Mouse (Mus musculus) CD4-positive, CD25-positive, alpha-beta regulatory T cell, adult 9 weeks (primary cell): ENCODE data around the gene Ago3. TPM values are rescaled to one million over a fixed set of nuclear protein-coding genes. Genes with fewer than 3 reads are reported as not detected.

Experiments
- polyA plus RNA-seq: library from polyadenylated mRNA; unstranded; fragments of 100-300 nt; shearing (Covaris generic); gene quantifications from one replicate; pipeline ENCODE4 v1.2.1, GENCODE M21; 2017

The Ago3 gene
- polyA plus RNA-seq = 29.9 TPM

GRCm38 (mm10) chr4:126429347-126430079 is at the start of gene Ago3:
TSS of gene Ago3 (minus strand) at chr4:126429556.

DNA sequence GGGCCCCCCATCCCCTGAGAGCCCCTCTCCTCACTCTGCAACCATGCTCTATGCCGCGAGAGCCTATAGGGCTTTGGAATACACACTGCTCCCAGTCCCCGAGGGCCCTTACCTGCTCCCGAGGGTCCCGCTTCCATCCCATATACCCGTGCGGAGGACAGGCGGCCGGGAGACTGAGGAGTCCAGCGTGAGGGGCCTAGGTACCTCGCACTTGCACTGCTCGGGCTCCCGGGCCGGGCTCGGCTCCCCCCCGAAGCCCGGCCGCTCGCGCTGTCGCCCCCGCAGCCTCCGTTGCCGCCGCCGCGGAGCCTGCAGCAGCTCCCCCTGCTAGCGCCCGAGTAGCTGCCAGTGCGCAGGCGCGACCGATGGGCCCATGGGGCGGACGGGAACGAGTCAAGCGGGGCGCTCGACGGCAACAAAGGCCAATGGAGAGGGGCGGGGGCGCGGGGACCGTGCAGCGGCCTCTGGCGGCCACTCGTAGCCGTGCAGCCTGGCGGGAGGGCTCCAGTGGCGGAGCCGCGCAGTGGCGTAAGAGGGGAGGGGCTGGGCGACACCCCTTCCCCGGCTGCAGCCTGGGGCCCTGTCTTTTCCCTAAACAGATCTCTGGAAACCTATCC is 39.0 kb upstream of the Ago3 start, which contains the start of gene Ago1:
Gene Ago1, minus strand, starts transcription at position 299 of the 617 bp plus-strand sequence.

GRCm38 (mm10) chr4:126325281-126325861 is 104.0 kb downstream of the Ago3 start, which contains the start of gene Tekt2:
TSS of gene Tekt2 (minus strand) at chr4:126325688.

GRCm38 (mm10) chr4:126321111-126321853 is 108.1 kb downstream of the Ago3 start, which contains the start of gene Adprhl2:
TSS of gene Adprhl2 (minus strand) at chr4:126321703.

GRCm38 (mm10) chr4:126286492-126286891 is 142.9 kb downstream of the Ago3 start, which contains the start of gene Col8a2:
TSS of gene Col8a2 (plus strand) at chr4:126286793.

Other genes starting within 250 kb of the Ago3 start
- gene Thrap3, start 226.8 kb downstream of the Ago3 start, polyA plus RNA-seq = 267 TPM
- gene Map7d1, start 173.2 kb downstream of the Ago3 start, polyA plus RNA-seq = 4.3 TPM
- 124 TPM for gene Trappc3, start 167.2 kb downstream of the Ago3 start, polyA plus RNA-seq
- gene Col8a2, start 142.8 kb downstream of the Ago3 start, polyA plus RNA-seq = not detected
- 14.5 TPM for gene Adprhl2, start 107.9 kb downstream of the Ago3 start, polyA plus RNA-seq
- not detected for gene Tekt2, start 103.9 kb downstream of the Ago3 start, polyA plus RNA-seq
- gene Ago1, start 39.0 kb upstream of the Ago3 start, polyA plus RNA-seq = 4.7 TPM
- gene Ago4, start 103.9 kb upstream of the Ago3 start, polyA plus RNA-seq = not detected
- 2.3 TPM for gene Clspn, start 127.4 kb upstream of the Ago3 start, polyA plus RNA-seq
- gene 5730409E04Rik, start 180.3 kb upstream of the Ago3 start, polyA plus RNA-seq = 0.22 TPM
- gene Psmb2, start 248.1 kb upstream of the Ago3 start, polyA plus RNA-seq = 347 TPM